Mouse (Mus musculus) central nervous system, embryonic 14 days (tissue): ENCODE data around the gene Pi4ka. TPM values are rescaled to one million over a fixed set of nuclear protein-coding genes. Genes with fewer than 3 reads are reported as not detected.

Experiments
- polyA plus RNA-seq: library from polyadenylated mRNA; depleted of rRNA; stranded (reverse); fragments of >200 nt; gene quantifications from 2 replicates; pipeline ENCODE4 v1.2.3, GENCODE M21; 2012; rRNA removed

The Pi4ka gene
- polyA plus RNA-seq: 131 and 133 TPM in 2 replicates

GRCm38 (mm10) chr16:17405736-17406443 lies at the start of gene Pi4ka, which contains the start of gene Snap29:
Gene Pi4ka (minus strand): TSS chr16:17406314.
Gene Snap29 (plus strand): TSS chr16:17405986.

GRCm38 (mm10) chr16:17451541-17452372 lies 45.6 kb upstream of the Pi4ka start, which contains the start of gene Crkl:
Gene Crkl (plus strand): TSS chr16:17451987.

GRCm38 (mm10) chr16:17331116-17331515 lies 75.0 kb downstream of the Pi4ka start, which contains the start of gene Serpind1:
Gene Serpind1 (plus strand): TSS chr16:17331371.

GRCm38 (mm10) chr16:17275721-17276120 lies 130.4 kb downstream of the Pi4ka start, which contains the start of gene Tmem191c:
Gene Tmem191c (plus strand): TSS chr16:17276077.

GRCm38 (mm10) chr16:17232794-17233701 lies 173.1 kb downstream of the Pi4ka start, which contains the start of gene Hic2:
Gene Hic2 (plus strand): TSS chr16:17233572.

Other genes with a start within 250 kb of the Pi4ka start
- 121 and 126 TPM in 2 replicates for gene Ube2l3, start 203.7 kb downstream of the Pi4ka start, polyA plus RNA-seq
- 1.2 and 1.3 TPM in 2 replicates for gene Rimbp3, start 197.7 kb downstream of the Pi4ka start, polyA plus RNA-seq
- gene Hic2, start 172.7 kb downstream of the Pi4ka start, polyA plus RNA-seq: 13.1 and 14.2 TPM in 2 replicates
- gene Tmem191c, start 130.2 kb downstream of the Pi4ka start, polyA plus RNA-seq: 57.6 and 69.3 TPM in 2 replicates
- 1.1 and 1.5 TPM in 2 replicates for gene Serpind1, start 74.9 kb downstream of the Pi4ka start, polyA plus RNA-seq
- gene Snap29, start 328 bp downstream of the Pi4ka start, polyA plus RNA-seq: 12.6 and 13.4 TPM in 2 replicates
- gene Crkl, start 45.7 kb upstream of the Pi4ka start, polyA plus RNA-seq: 33.8 and 39.8 TPM in 2 replicates
- 16.5 and 20.2 TPM in 2 replicates for gene Aifm3, start 83.3 kb upstream of the Pi4ka start, polyA plus RNA-seq
- 264 and 273 TPM in 2 replicates for gene Lztr1, start 102.4 kb upstream of the Pi4ka start, polyA plus RNA-seq
- 77.6 and 81.3 TPM in 2 replicates for gene Thap7, start 124.8 kb upstream of the Pi4ka start, polyA plus RNA-seq
- 0.45 and 0.53 TPM in 2 replicates for gene Lrrc74b, start 154.9 kb upstream of the Pi4ka start, polyA plus RNA-seq
- 1.5 and 2.1 TPM in 2 replicates for gene P2rx6, start 155.6 kb upstream of the Pi4ka start, polyA plus RNA-seq
- gene Slc7a4, start 176.9 kb upstream of the Pi4ka start, polyA plus RNA-seq: 20.6 and 23.0 TPM in 2 replicates
- 96.9 and 97.1 TPM in 2 replicates for gene Smpd4, start 213.0 kb upstream of the Pi4ka start, polyA plus RNA-seq
- 7.2 and 8.7 TPM in 2 replicates for gene Ccdc74a, start 240.2 kb upstream of the Pi4ka start, polyA plus RNA-seq